Mouse (Mus musculus) heart, postnatal 0 days (tissue): ENCODE results near the gene Tank. TPM values are rescaled to one million over a fixed set of nuclear protein-coding genes. Genes with fewer than 3 reads are reported as not detected.

ENCODE experiments used
- ATAC-seq: fragments of 200-750 bp; cut with Nextera tagmentation; 2 replicates; pipeline ENCODE4 v1.8.0; 2017; ENCODE audit warnings: low read depth, moderate number of reproducible peaks, moderate library complexity; ENCODE audit not compliant: insufficient read depth
- DNase-seq: peaks from one replicate; pipeline ENCODE4 v3.0.0-alpha.2; 2016; ENCODE audit warnings: low spot score
- H3K27ac ChIP-seq: fragments of 300-500 bp; sonication (generic); 2 replicates; pipeline ENCODE4 v1.5.1; 2014; ENCODE audit warnings: low read depth, mild to moderate bottlenecking
- H3K27me3 ChIP-seq: fragments of 300-500 bp; sonication (generic); 2 replicates; pipeline ENCODE4 v1.6.1; 2014; ENCODE audit warnings: low read length, mixed read lengths; ENCODE audit not compliant: control insufficient read depth, insufficient read depth
- H3K36me3 ChIP-seq: fragments of 300-500 bp; sonication (generic); replicated peaks from 2 replicates; pipeline ENCODE4 v1.6.1; 2014; ENCODE audit warnings: low read length, mixed read lengths; ENCODE audit not compliant: control insufficient read depth, insufficient read depth
- H3K4me1 ChIP-seq: fragments of 300-500 bp; sonication (generic); 2 replicates; pipeline ENCODE4 v1.6.1; 2014; ENCODE audit warnings: antibody characterized with exemption; ENCODE audit not compliant: control insufficient read depth, insufficient read depth
- H3K4me2 ChIP-seq: fragments of 300-500 bp; sonication (generic); 2 replicates; pipeline ENCODE4 v1.6.1; 2014; ENCODE audit warnings: low read depth, mild to moderate bottlenecking, low read length, moderate library complexity
- H3K4me3 ChIP-seq: fragments of 300-500 bp; sonication (generic); 2 replicates; pipeline ENCODE4 v1.5.1; 2014; ENCODE audit warnings: low read depth, low read length
- H3K9ac ChIP-seq: fragments of 300-500 bp; sonication (generic); replicated peaks from 2 replicates; pipeline ENCODE4 v1.6.1; 2014; ENCODE audit warnings: low read depth, low read length, mixed read lengths
- H3K9me3 ChIP-seq: fragments of 300-500 bp; sonication (generic); replicated peaks from 2 replicates; pipeline ENCODE4 v1.6.1; 2016; ENCODE audit warnings: low read length; ENCODE audit not compliant: control insufficient read depth
- CTCF ChIP-seq: IDR thresholded peaks from 2 replicates; pipeline ENCODE4 v1.5.1; 2016; ENCODE audit warnings: antibody characterized with exemption, control low read depth, low read depth
- EP300 ChIP-seq: IDR thresholded peaks from 2 replicates; pipeline ENCODE4 v1.6.1; 2016; ENCODE audit warnings: antibody characterized with exemption, low read depth
- WGBS: fragments of 180-500 bp; shearing (Covaris S2); extraction: QIAGEN DNeasy Blood & Tissue Kit; methylation state at CpG from one replicate; pipeline ENCODE4 v1.1.7; 2014; 5-methylcytosine and 5-hydroxymethylcytosine counted together
- polyA plus RNA-seq: library from polyadenylated mRNA; unstranded; fragments of >200 nt; fragmentation: Nextera tagmentation; extraction: Ambion mirVana; gene quantifications from 2 replicates; pipeline ENCODE4 v1.2.1, GENCODE M21; 2015
- total RNA-seq: library from RNA; depleted of rRNA; stranded (reverse); fragments of >200 nt; gene quantifications from 2 replicates; pipeline ENCODE4 v1.2.3, GENCODE M21; 2014; ENCODE audit warnings: low replicate concordance

The Tank gene
- total and polyA plus RNA-seq, 2 experiments from 2014 or later, result 17.3 to 22.2 TPM

DNA sequence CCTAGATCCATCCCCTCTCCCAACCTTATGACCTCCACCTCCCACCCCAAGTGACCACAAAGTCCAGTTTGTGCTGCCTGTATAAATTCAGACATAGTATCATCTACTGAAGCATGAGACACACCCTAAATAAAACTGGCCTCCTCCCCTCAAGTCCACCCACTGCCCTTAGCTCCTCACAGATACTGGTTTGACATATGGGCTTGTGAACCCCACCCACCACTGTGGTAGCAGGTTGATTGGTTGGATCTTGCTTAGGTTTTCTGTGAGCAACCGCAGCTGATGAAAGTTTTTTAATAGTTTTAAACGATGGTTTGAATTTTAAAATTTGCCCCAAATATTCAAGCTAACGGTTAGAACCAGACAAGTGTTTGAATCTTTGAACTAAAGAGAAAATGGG is 13.7 kb downstream of the Tank start:
- Histone ChIP-seq H3K36me3 (no peaks in the 10 kb centered on the region), H3K4me3 (no peak overlapping the region), H3K27ac (no peak overlapping the region), H3K4me1 (peaks cover 4% of the 10 kb centered on the region; the same call in 1 of the 2 replicates), H3K9ac (no peak overlapping the region), H3K4me2 (no peak overlapping the region), H3K9me3 (no peaks in the 10 kb centered on the region), H3K27me3 (no peaks in the 10 kb centered on the region)
- TF ChIP-seq CTCF (no peak), EP300 (no peak)
- WGBS, result 89% methylated on average over 3 of the region's 3 CpGs
- DNase-seq (no peak), ATAC-seq (no peak)

DNA sequence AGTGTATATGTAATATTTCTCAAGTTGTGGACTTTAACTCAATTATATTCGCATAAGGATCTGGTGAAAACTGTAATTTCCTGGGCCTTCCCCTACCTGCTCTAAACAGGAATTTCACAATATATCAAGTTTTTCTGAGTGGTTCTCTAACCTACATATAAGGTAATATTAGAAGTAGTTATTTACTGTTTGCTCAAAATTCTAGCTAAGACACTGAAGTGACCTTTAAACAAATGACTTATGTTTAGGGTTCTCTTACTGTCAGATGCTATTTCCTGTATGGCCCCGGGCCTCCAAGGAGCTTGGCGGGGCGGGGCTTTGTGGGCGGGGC is 14.3 kb downstream of the Tank start:
- Histone ChIP-seq H3K27me3 (no peaks in the 10 kb centered on the region), H3K9ac (no peak overlapping the region), H3K4me3 (peak overlapping the region; percentile 99), H3K4me1 (peaks cover 4% of the 10 kb centered on the region; the same call in 1 of the 2 replicates), H3K9me3 (no peaks in the 10 kb centered on the region), H3K36me3 (no peaks in the 10 kb centered on the region), H3K27ac (peak overlapping the region; percentile 20), H3K4me2 (0 out of 2 replicates have a peak overlapping the region, but pooled peaks have one; percentile 18)
- 15% methylated on average over 5 of the region's 5 CpGs for WGBS
- no peak for DNase-seq
- TF ChIP-seq EP300, result no peak
- no peak for TF ChIP-seq CTCF
- no peak for ATAC-seq

GRCm38 (mm10) chr2:61593030-61593811 is 14.8 kb downstream of the Tank start:
- peak; percentile 95 for DNase-seq
- peaks cover 4% of the 10 kb centered on the region; the same call in 1 of the 2 replicates for H3K4me1 ChIP-seq
- peak; percentile 97 for ATAC-seq
- H3K9ac ChIP-seq, result peak overlapping the region; percentile 94
- no peaks in the 10 kb centered on the region for H3K36me3 ChIP-seq
- no peaks in the 10 kb centered on the region for H3K9me3 ChIP-seq
- peak overlapping the region; percentile 99 for H3K4me3 ChIP-seq
- H3K27me3 ChIP-seq, result no peaks in the 10 kb centered on the region
- H3K27ac ChIP-seq, result peak overlapping the region; percentile 98
- under 1% methylated on average over 61 of the region's 62 CpGs for WGBS
- peak overlapping the region; percentile 93 for H3K4me2 ChIP-seq
- TF ChIP-seq CTCF (no peak), EP300 (0 out of 2 replicates have a peak, but pooled peaks have one; percentile 20)

- TF ChIP-seq CTCF (no peak), EP300 (no peak)
- 1% methylated on average over 12 of the region's 12 CpGs for WGBS
- Histone ChIP-seq H3K9ac (peak overlapping the region; percentile 94), H3K27me3 (no peaks in the 10 kb centered on the region), H3K4me3 (peak overlapping the region; percentile 99), H3K4me1 (peaks cover 4% of the 10 kb centered on the region; the same call in 1 of the 2 replicates), H3K9me3 (no peaks in the 10 kb centered on the region), H3K27ac (peak overlapping the region; percentile 98), H3K4me2 (peak overlapping the region; percentile 93), H3K36me3 (no peaks in the 10 kb centered on the region)
- ATAC-seq (no peak), DNase-seq (no peak)
These were observed 15.5 kb downstream of the Tank start for GRCm38 (mm10) chr2:61593871-61594304.

DNA sequence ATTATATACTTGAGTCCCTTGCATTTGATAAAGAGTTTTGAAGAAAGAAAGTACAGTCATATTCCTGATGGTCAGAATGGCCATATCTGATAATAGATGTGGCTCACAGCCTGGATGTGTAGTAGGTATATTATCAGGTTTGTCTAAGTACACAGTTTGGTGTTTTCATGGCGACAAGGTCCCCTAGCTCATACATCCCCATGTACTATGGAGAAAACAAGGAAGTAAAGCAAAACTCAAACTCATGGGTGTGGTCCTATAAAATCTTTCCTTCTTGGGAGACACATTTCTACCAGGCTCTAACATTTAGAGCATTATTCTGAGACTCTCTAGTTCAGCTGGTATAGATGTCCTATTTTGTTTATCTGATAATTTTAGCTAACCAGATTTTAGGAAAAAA is 21.3 kb downstream of the Tank start:
- TF ChIP-seq CTCF (no peak), EP300 (no peak)
- Histone ChIP-seq H3K9me3 (no peaks in the 10 kb centered on the region), H3K4me3 (no peak overlapping the region), H3K27ac (no peak overlapping the region), H3K36me3 (no peaks in the 10 kb centered on the region), H3K4me1 (peaks cover 2% of the 10 kb centered on the region; the same call in 1 of the 2 replicates), H3K4me2 (no peak overlapping the region), H3K9ac (no peak overlapping the region), H3K27me3 (no peaks in the 10 kb centered on the region)
- WGBS, result 82% methylated on average over 1 of the region's 1 CpGs
- no peak for ATAC-seq
- no peak for DNase-seq

GRCm38 (mm10) chr2:61603461-61603860 is 25.1 kb downstream of the Tank start:
- no peak overlapping the region for H3K4me3 ChIP-seq
- ATAC-seq, result no peak
- no peaks in the 10 kb centered on the region for H3K9me3 ChIP-seq
- H3K27me3 ChIP-seq, result no peaks in the 10 kb centered on the region
- whole genome bisulfite sequencing, result 69% methylated on average over 3 of the region's 3 CpGs
- H3K9ac ChIP-seq, result no peak overlapping the region
- TF ChIP-seq CTCF (no peak), EP300 (no peak)
- H3K36me3 ChIP-seq, result no peaks in the 10 kb centered on the region
- no peaks in the 10 kb centered on the region for H3K4me1 ChIP-seq
- DNase-seq, result no peak
- no peak overlapping the region for H3K4me2 ChIP-seq
- H3K27ac ChIP-seq, result no peak overlapping the region
